Mouse (Mus musculus) bone marrow macrophage, adult 2 months (primary cell): ENCODE measurements around the gene Mpp3. TPM values are rescaled to one million over a fixed set of nuclear protein-coding genes. Genes with fewer than 3 reads are reported as not detected.
A peak's percentile ranks its signal among the peaks of the same experiment; 100 is the strongest.

ENCODE experiments used
- H3K27ac ChIP-seq: 2 replicates; pipeline ENCODE4 v1.5.1; 2012; ENCODE audit warnings: low read depth, low read length; ENCODE audit not compliant: insufficient read depth
- H3K4me1 ChIP-seq: 2 replicates; pipeline ENCODE4 v1.6.1; 2012; ENCODE audit warnings: low read length; ENCODE audit not compliant: control insufficient read depth, insufficient read depth
- H3K4me3 ChIP-seq: 2 replicates; pipeline ENCODE4 v1.5.1; 2012; ENCODE audit warnings: mild to moderate bottlenecking, low read length, moderate library complexity; ENCODE audit not compliant: insufficient read depth
- CTCF ChIP-seq: IDR thresholded peaks from 2 replicates; pipeline ENCODE4 v1.5.1; 2012; ENCODE audit warnings: low read depth, mild to moderate bottlenecking, low read length, moderate library complexity
- POLR2A ChIP-seq: IDR thresholded peaks from 2 replicates; pipeline ENCODE4 v1.6.1; 2012; ENCODE audit warnings: mild to moderate bottlenecking, low read depth, low read length, borderline replicate concordance
- polyA plus RNA-seq: library from polyadenylated mRNA; stranded (reverse); fragments of >200 nt; gene quantifications from 2 replicates; pipeline ENCODE4 v1.2.4, GENCODE M21; 2012; ENCODE audit not compliant: missing spikeins, insufficient read depth, insufficient read length

Gene Mpp3
- polyA plus RNA-seq, 1 experiment = not detected

DNA sequence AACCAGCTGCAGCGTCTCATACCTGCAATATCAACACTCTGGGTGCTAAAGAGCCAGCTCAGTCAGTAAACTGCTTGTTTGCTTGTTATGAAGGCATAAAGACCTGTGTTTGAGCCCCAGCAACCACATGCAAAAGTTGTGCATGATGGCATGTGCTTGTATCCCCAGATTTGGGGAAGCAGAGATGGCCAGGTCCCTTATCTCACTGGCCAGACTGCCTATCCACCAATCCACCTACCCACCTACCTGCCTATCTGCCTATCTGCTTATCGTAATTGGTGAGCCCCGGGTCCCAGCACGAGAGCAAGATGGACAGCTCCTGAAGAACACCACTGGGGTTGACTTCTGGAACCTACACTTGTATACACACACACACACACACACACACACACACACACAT lies 1.0 kb upstream of the Mpp3 start:
- no peak overlapping the region for H3K27ac ChIP-seq
- no peaks in the 10 kb centered on the region for H3K4me1 ChIP-seq
- no peak overlapping the region for H3K4me3 ChIP-seq
- TF ChIP-seq CTCF = no peak
- TF ChIP-seq POLR2A = no peak

DNA sequence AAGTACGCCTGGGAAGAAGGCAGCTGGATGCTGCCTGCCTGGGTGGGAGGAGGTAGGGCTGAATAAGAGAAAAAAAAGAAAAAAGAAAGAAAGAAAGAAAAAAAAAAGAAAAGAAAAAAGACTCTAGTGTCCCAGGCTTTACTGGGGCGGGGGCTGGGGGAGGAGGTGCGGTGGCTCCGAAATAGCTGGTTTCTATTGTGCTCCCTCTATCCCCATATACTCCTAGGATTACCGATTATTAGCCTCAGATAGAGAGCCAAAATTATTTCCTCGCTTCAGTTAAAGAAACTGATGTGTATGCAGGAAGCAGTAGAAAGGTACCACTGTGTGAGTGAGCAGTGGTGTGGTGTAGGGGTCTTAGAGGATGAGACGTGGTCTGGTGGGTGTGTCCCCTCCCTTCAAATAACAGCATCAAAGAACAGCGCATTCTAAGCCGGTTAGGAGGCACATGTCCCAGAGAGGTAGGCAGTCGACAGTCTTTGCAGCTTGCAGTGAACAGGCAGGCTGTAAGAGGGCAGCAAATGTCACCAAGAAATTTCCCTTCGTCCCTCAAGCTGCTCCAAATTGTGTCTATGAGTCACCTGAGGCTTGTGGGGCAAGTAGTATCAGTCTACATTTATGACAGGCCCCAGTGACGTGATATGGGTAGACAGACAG lies 772 bp downstream of the Mpp3 start:
- Histone ChIP-seq H3K4me3 (peak overlapping the region; percentile 54), H3K4me1 (no peaks in the 10 kb centered on the region), H3K27ac (no peak overlapping the region)
- TF ChIP-seq POLR2A (no peak), CTCF (no peak)

DNA sequence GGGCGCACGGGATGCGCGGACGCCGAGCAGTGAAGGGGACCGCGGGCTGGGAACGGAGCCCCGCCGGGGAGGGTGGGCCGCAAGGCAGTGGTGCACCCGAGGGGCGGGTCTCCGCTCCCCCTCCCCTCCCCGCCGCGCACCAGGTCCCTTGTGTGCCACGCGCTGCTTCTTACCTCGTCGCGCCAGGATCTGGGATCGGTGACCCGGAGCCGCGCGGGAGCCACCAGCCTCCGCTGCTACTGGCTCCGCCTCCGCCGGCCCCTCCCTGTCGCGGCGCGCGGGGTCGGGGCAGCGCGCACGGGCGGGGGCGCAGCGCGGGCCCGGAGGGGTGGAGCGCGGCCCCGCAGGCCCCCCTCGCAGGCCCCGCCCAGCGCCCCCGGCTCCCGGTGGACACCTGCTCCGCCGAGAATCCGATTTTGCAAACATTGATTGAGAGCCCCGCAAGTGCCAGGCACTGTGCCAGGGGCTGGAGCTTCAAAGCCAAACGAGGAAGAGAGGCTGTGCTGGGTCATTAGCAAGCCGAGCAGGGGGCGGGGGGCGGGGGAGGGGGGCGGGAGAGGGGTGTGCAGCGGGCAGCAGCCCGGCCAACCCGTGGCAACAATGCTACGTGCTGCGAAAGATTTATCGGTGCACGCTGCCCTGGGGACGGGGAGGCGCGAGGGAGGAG lies 1.4 kb downstream of the Mpp3 start:
- Histone ChIP-seq H3K27ac (no peak overlapping the region), H3K4me1 (no peaks in the 10 kb centered on the region), H3K4me3 (peak overlapping the region; percentile 54)
- TF ChIP-seq CTCF = no peak
- TF ChIP-seq POLR2A = no peak

DNA sequence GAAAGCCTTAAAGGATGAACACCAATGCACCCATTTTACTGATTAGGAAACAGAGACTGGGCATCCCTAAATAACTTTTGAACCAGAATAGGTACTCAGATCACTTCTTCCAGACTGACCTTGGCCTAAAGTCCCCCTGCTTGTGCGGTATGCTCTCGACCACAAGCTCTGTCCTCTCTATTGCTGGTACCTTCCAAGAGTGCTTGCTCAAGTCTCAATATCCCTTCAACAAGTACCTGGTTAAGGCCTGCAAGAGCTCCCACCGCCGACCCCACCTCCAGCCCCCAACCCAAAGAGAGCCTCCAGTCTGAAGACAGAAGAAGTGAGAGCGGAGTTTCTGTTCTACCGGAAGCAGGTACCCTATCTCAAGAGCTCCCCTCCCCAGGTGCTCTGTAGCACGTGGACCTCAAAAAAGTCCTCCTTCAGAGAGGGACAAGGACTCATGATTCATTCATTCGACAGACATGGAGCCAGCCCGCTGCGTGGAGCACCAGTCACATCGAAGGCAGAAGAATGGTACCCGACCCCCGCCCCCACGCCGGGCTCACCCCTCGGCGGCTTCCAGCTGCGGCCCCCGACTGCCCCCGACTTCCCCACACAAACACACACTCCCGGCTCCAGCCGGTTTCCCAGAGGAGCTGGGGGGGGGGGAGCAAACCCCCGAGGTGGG lies 2.1 kb downstream of the Mpp3 start:
- TF ChIP-seq POLR2A (no peak), CTCF (no peak)
- Histone ChIP-seq H3K4me1 (no peaks in the 10 kb centered on the region), H3K4me3 (peak overlapping the region; percentile 54), H3K27ac (no peak overlapping the region)

DNA sequence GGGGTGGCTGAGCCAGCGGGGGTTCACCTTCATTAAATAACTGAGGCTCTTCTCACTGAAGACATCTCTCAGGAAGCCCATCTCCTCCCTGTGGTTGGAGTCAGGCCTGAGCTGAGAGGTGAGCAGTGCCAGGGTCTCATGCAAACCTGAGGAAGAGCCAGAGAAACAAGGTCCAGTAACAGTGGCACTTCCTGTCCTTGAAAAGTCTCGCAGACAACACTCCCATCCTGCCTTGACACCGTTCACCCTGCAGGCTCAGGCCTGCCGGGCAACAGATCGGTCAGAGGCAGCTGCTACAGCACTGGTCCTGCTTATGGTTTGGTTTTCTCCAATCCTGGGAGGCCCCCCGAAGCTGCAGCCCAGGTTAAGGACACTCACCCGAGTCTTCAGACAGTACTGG lies 2.9 kb downstream of the Mpp3 start:
- Histone ChIP-seq H3K27ac (no peak overlapping the region), H3K4me3 (no peak overlapping the region), H3K4me1 (no peaks in the 10 kb centered on the region)
- TF ChIP-seq CTCF (no peak), POLR2A (no peak)

DNA sequence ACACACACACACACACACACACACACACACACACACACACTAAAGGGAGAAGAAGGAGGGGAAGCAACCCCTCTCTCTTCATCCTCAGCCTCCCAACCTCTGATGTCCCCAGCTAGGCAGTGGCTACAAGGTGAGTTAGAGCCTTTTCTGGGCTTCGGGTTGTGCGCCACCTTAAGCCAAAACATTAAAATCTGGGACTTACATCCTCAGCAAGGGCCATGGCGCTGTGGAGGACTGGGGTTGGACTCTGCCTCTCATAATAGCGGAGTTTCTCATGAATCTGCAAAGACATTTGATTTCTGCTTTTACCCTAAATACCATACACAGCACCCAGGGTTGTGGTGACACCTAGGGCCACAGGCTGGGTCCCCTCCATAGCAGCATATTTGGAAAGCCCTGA lies 3.4 kb downstream of the Mpp3 start:
- Histone ChIP-seq H3K27ac (no peak overlapping the region), H3K4me3 (no peak overlapping the region), H3K4me1 (no peaks in the 10 kb centered on the region)
- TF ChIP-seq POLR2A (no peak), CTCF (no peak)

DNA sequence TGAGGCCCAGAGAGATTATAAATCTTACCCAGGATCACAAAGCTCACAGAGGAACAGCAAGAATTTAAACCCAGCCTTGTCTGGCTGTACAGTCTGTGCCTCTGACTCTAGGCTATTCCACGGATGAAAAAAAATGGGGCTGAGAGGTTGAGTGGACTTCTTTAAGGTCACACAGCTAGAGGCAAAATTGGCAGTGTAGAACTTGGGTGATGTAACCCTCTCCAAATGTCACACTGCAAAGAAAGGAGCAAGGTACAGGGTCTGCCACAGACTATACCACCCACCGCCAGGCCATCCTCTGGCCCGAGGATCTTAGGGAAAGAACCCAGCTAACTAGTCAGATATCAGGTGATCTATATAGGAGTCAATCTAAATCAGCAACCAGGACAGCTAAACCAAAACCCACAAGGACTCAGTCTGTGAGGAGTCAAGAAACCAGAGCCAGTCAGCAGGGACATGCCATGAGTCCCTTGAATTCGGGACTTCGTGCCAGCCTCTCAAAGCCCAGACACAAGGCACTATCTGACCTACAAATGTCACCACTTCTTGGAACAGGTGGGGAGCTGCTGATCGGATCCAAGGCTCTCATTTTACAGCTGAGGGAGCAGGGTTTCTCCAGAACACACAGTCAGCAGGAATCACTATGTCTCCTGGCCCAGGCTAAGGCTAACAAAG lies 4.0 kb downstream of the Mpp3 start:
- no peak overlapping the region for H3K27ac ChIP-seq

DNA sequence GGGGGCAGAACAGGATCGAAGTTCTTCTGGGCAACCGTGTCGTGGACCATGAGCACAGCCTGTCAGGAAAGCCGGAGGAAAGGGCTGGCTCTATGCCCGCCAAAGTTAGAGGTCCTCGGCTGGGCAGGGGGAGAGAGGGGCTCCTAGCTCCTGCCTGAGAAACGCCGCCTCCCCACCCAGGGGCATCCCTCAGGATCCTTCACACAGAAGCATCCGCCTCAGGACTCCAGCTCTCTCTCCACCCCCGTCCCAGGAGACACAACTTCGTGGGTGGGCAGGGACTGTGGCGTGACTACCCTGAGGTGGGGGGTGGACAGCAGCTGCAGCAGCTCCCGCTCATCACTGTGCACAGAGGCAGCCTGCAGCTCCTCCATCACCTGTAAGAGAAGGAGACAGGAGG lies 4.9 kb downstream of the Mpp3 start:
- H3K4me1 ChIP-seq = no peaks in the 10 kb centered on the region
- no peak for TF ChIP-seq POLR2A
- no peak for TF ChIP-seq CTCF
- H3K27ac ChIP-seq = no peak overlapping the region
- no peak overlapping the region for H3K4me3 ChIP-seq

More for the DNA sequence above, 4.0 kb downstream of the Mpp3 start:
- no peaks in the 10 kb centered on the region for H3K4me1 ChIP-seq
- no peak overlapping the region for H3K4me3 ChIP-seq
- TF ChIP-seq POLR2A (no peak), CTCF (no peak)

DNA sequence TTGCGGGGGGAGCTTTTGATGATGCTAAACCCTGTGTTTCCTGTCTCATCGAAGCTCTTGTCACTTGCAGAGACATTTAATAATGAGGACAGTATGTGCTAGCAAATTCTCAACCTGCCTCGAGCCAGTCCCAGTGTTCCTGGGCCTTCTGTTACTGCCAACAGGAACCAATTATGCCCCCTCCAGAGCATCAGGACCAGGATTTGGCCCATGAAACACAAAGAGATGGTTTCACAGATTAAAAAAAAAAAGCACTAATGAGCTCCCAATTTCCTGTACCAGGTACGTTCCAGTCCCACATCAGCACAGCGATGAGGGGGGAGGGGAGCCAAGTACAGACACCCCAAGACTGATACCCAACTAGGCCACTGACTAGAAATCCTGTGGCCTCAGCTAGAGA lies 7.1 kb downstream of the Mpp3 start:
- no peak overlapping the region for H3K27ac ChIP-seq
- TF ChIP-seq POLR2A = no peak
- no peak for TF ChIP-seq CTCF
- no peak overlapping the region for H3K4me3 ChIP-seq
- H3K4me1 ChIP-seq = no peaks in the 10 kb centered on the region

DNA sequence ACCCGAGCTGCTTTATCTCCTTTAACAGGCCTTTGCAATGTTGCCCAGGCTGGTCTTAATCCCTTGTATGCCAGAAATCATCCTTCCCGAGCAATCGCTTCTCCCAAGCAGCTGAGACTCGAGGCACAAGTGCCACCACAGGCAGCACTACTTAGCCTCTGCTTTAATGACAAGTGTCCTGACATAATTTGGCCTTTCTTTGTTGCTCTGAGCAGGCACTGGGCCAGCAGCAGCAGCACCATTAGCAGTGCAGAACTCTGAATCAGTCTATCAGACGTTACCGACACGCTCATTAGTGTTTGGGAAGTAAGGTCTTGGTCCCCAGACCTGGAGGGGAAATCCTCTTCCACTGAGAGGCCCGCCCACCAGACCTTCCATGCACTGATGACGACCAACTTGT lies 8.5 kb downstream of the Mpp3 start:
- no peak overlapping the region for H3K4me3 ChIP-seq
- H3K27ac ChIP-seq = no peak overlapping the region
- no peaks in the 10 kb centered on the region for H3K4me1 ChIP-seq
- no peak for TF ChIP-seq CTCF
- TF ChIP-seq POLR2A = no peak
